Mouse (Mus musculus) midbrain, embryonic 11.5 days (tissue): ENCODE data around the gene Olfr1106. TPM values are rescaled to one million over a fixed set of nuclear protein-coding genes. Genes with fewer than 3 reads are reported as not detected.

Source experiments
- ATAC-seq: fragments of 200-750 bp; cut with Nextera tagmentation; 2 replicates; pipeline ENCODE4 v1.8.0; 2017; ENCODE audit warnings: moderate TSS enrichment, moderate library complexity; ENCODE audit not compliant: low FRiP score
- DNase-seq: peaks from one replicate; pipeline ENCODE4 v3.0.0; 2015; ENCODE audit warnings: low spot score; ENCODE audit errors: missing footprints
- H3K27ac ChIP-seq: fragments of 300-500 bp; sonication (generic); 2 replicates; pipeline ENCODE4 v1.5.1; 2014; ENCODE audit warnings: low read depth, low read length
- H3K27me3 ChIP-seq: fragments of 300-500 bp; sonication (generic); 2 replicates; pipeline ENCODE4 v1.6.1; 2014; ENCODE audit warnings: mild to moderate bottlenecking, low read length, moderate library complexity, mixed read lengths; ENCODE audit not compliant: control insufficient read depth, insufficient read depth
- H3K36me3 ChIP-seq: fragments of 300-500 bp; sonication (generic); 2 replicates; pipeline ENCODE4 v1.6.1; 2014; ENCODE audit warnings: mild to moderate bottlenecking, low read length, moderate library complexity, mixed read lengths; ENCODE audit not compliant: control insufficient read depth, insufficient read depth
- H3K4me1 ChIP-seq: fragments of 300-500 bp; sonication (generic); 2 replicates; pipeline ENCODE4 v1.6.1; 2014; ENCODE audit warnings: low read length; ENCODE audit not compliant: control insufficient read depth, insufficient read depth
- H3K4me2 ChIP-seq: fragments of 300-500 bp; sonication (generic); 2 replicates; pipeline ENCODE4 v1.6.1; 2014; ENCODE audit warnings: mild to moderate bottlenecking, moderate library complexity
- H3K4me3 ChIP-seq: fragments of 300-500 bp; sonication (generic); 2 replicates; pipeline ENCODE4 v1.5.1; 2014; ENCODE audit warnings: low read depth, low read length
- H3K9ac ChIP-seq: fragments of 300-500 bp; sonication (generic); 2 replicates; pipeline ENCODE4 v1.6.1; 2014; ENCODE audit warnings: low read length
- H3K9me3 ChIP-seq: fragments of 300-500 bp; sonication (generic); 2 replicates; pipeline ENCODE4 v1.6.1; 2016; ENCODE audit warnings: low read length; ENCODE audit not compliant: control insufficient read depth
- WGBS: fragments of 180-500 bp; shearing (Covaris S2); extraction: QIAGEN DNeasy Blood & Tissue Kit; methylation state at CpG from one replicate; pipeline ENCODE4 v1.1.7; 2014; 5-methylcytosine and 5-hydroxymethylcytosine counted together
- polyA plus RNA-seq: library from polyadenylated mRNA; unstranded; fragments of >200 nt; fragmentation: Nextera tagmentation; extraction: Ambion mirVana; gene quantifications from 2 replicates; pipeline ENCODE4 v1.2.1, GENCODE M21; 2014

Gene Olfr1106
- polyA plus RNA-seq, result not detected in 2 replicates

- WGBS, result 72% methylated on average over 1 of the region's 1 CpGs
Measured at GRCm38 (mm10) chr2:87052173-87052572, at the start of gene Olfr1106. Olfr1106 (minus strand) TSS chr2:87052273.

DNA sequence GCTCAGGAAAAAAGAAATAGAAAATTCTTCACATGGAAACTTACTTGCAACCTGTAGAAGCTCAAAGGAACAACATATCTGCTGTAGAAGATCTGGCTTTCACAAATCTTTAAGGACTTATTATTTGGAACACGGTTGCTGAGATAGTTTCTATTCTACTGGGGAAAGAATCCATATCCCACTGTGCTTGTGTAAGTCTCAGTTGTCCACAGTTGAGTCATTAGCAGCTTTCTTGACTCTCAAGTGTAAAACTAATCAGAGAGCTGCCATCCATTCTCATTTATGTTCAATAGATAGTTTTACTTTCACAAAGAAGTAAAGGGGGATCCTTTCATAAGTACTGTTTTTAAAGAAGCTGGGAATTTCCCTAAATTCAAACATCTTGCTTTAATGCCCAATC, 43.8 kb upstream of the Olfr1106 start, which contains the start of gene Olfr1109:
TSS of gene Olfr1109 (minus strand) at position 101 of the 400 bp plus-strand sequence.
- Histone ChIP-seq H3K4me2 (no peak within 1 kb of the TSS), H3K27ac (no peak within 1 kb of the TSS), H3K4me1 (no peaks in the 10 kb centered on the region), H3K9ac (no peak within 1 kb of the TSS), H3K27me3 (no peaks in the 10 kb centered on the region), H3K9me3 (no peaks in the 10 kb centered on the region), H3K36me3 (no peaks in the 10 kb centered on the region), H3K4me3 (no peak within 1 kb of the TSS)
- no peak for ATAC-seq
- 71% methylated on average over 1 of the region's 1 CpGs for WGBS
- DNase-seq, result no peak

More at GRCm38 (mm10) chr2:87052173-87052572, at the start of gene Olfr1106:
- Histone ChIP-seq H3K4me1 (no peaks in the 10 kb centered on the region), H3K27me3 (no peaks in the 10 kb centered on the region), H3K4me3 (no peak within 1 kb of the TSS), H3K4me2 (no peak within 1 kb of the TSS), H3K9me3 (no peaks in the 10 kb centered on the region), H3K9ac (no peak within 1 kb of the TSS), H3K27ac (no peak within 1 kb of the TSS), H3K36me3 (no peaks in the 10 kb centered on the region)
- DNase-seq, result no peak
- ATAC-seq, result no peak

DNA sequence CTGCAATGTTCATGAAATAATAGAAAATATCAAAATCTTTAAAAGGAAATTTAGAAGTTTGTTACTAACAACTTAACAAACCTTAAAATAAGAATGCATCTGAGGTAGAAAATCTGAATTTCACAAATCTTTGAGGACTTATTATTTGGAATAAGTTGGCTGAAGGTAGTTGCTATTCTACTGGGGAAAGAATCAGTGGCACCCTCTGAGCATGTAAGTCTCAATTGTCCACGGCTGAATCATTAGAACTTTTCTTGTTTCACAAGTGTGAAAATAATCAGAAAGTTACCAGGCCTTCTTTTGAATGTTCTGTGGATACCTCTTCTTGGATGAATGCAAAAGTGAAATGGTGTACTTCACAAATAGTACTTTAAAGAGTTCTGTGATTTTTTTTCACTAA, 23.6 kb upstream of the Olfr1106 start, which contains the start of gene Olfr1107:
TSS of gene Olfr1107 (minus strand) at position 101 of the 400 bp plus-strand sequence.
- no peak for ATAC-seq
- WGBS, result 78% methylated on average over 1 of the region's 1 CpGs

GRCm38 (mm10) chr2:87036431-87036830, 15.6 kb downstream of the Olfr1106 start, which contains the start of gene Olfr1105:
Olfr1105 (minus strand) TSS chr2:87036531.
- DNase-seq (no peak), ATAC-seq (no peak)
- H3K9ac ChIP-seq, result no peak within 1 kb of the TSS
- H3K4me1 ChIP-seq, result no peaks in the 10 kb centered on the region
- H3K4me3 ChIP-seq, result no peak within 1 kb of the TSS
- no peak within 1 kb of the TSS for H3K27ac ChIP-seq
- no peaks in the 10 kb centered on the region for H3K9me3 ChIP-seq
- no peaks in the 10 kb centered on the region for H3K36me3 ChIP-seq
- no peaks in the 10 kb centered on the region for H3K27me3 ChIP-seq
- H3K4me2 ChIP-seq, result no peak within 1 kb of the TSS

More for the DNA sequence above, 23.6 kb upstream of the Olfr1106 start, which contains the start of gene Olfr1107:
- Histone ChIP-seq H3K27me3 (no peaks in the 10 kb centered on the region), H3K4me3 (no peak within 1 kb of the TSS), H3K4me1 (no peaks in the 10 kb centered on the region), H3K27ac (no peak within 1 kb of the TSS), H3K36me3 (no peaks in the 10 kb centered on the region), H3K4me2 (no peak within 1 kb of the TSS), H3K9me3 (no peaks in the 10 kb centered on the region), H3K9ac (no peak within 1 kb of the TSS)
- no peak for DNase-seq

GRCm38 (mm10) chr2:87026980-87027379, 25.1 kb downstream of the Olfr1106 start, which contains the start of gene Olfr1104:
Olfr1104 (minus strand) TSS chr2:87027080.
- H3K9me3 ChIP-seq, result no peaks in the 10 kb centered on the region
- WGBS, result 88% methylated on average over 1 of the region's 1 CpGs
- H3K4me3 ChIP-seq, result no peak within 1 kb of the TSS
- H3K27ac ChIP-seq, result no peak within 1 kb of the TSS
- H3K4me2 ChIP-seq, result no peak within 1 kb of the TSS
- ATAC-seq (no peak), DNase-seq (no peak)
- no peak within 1 kb of the TSS for H3K9ac ChIP-seq
- H3K27me3 ChIP-seq, result no peaks in the 10 kb centered on the region
- no peaks in the 10 kb centered on the region for H3K36me3 ChIP-seq
- H3K4me1 ChIP-seq, result no peaks in the 10 kb centered on the region

- Histone ChIP-seq H3K27ac (no peak within 1 kb of the TSS), H3K9ac (no peak within 1 kb of the TSS), H3K4me3 (no peak within 1 kb of the TSS), H3K36me3 (no peaks in the 10 kb centered on the region), H3K9me3 (no peaks in the 10 kb centered on the region), H3K4me1 (no peaks in the 10 kb centered on the region), H3K4me2 (no peak within 1 kb of the TSS), H3K27me3 (no peaks in the 10 kb centered on the region)
- no peak for ATAC-seq
- DNase-seq, result no peak
Measured at GRCm38 (mm10) chr2:86998098-86998497, 54.0 kb downstream of the Olfr1106 start, which contains the start of gene Olfr1102. Olfr1102 (plus strand) TSS chr2:86998398.

Other genes starting within 250 kb of the Olfr1106 start
- not detected in 2 replicates for gene Olfr141, start 242.3 kb downstream of the Olfr1106 start, polyA plus RNA-seq
- gene Olfr1094, start 227.6 kb downstream of the Olfr1106 start, polyA plus RNA-seq, result not detected in 2 replicates
- not detected in 2 replicates for gene Olfr1095, start 200.6 kb downstream of the Olfr1106 start, polyA plus RNA-seq
- gene Gm13723, start 177.5 kb downstream of the Olfr1106 start, polyA plus RNA-seq, result not detected in 2 replicates
- gene Olfr1097, start 160.1 kb downstream of the Olfr1106 start, polyA plus RNA-seq, result not detected in 2 replicates
- not detected in 2 replicates for gene Olfr1098, start 127.7 kb downstream of the Olfr1106 start, polyA plus RNA-seq
- not detected in 2 replicates for gene Olfr1099, start 91.6 kb downstream of the Olfr1106 start, polyA plus RNA-seq
- gene Olfr1100, start 72.3 kb downstream of the Olfr1106 start, polyA plus RNA-seq, result not detected in 2 replicates
- gene Olfr1101, start 61.1 kb downstream of the Olfr1106 start, polyA plus RNA-seq, result not detected in 2 replicates
- not detected in 2 replicates for gene Olfr1102, start 53.9 kb downstream of the Olfr1106 start, polyA plus RNA-seq
- gene Olfr1104, start 25.2 kb downstream of the Olfr1106 start, polyA plus RNA-seq, result not detected in 2 replicates
- gene Olfr1105, start 15.7 kb downstream of the Olfr1106 start, polyA plus RNA-seq, result not detected in 2 replicates
- not detected in 2 replicates for gene Olfr1107, start 23.5 kb upstream of the Olfr1106 start, polyA plus RNA-seq
- gene Olfr1109, start 43.7 kb upstream of the Olfr1106 start, polyA plus RNA-seq, result not detected in 2 replicates
- not detected in 2 replicates for gene Olfr259, start 62.3 kb upstream of the Olfr1106 start, polyA plus RNA-seq
- gene Olfr1110, start 88.0 kb upstream of the Olfr1106 start, polyA plus RNA-seq, result not detected in 2 replicates
- gene Olfr1111, start 100.4 kb upstream of the Olfr1106 start, polyA plus RNA-seq, result not detected in 2 replicates
- gene Olfr1112, start 135.5 kb upstream of the Olfr1106 start, polyA plus RNA-seq, result not detected in 2 replicates
- not detected in 2 replicates for gene Olfr1113, start 156.7 kb upstream of the Olfr1106 start, polyA plus RNA-seq
- not detected in 2 replicates for gene Olfr1115, start 195.7 kb upstream of the Olfr1106 start, polyA plus RNA-seq
- not detected in 2 replicates for gene Olfr1116, start 215.3 kb upstream of the Olfr1106 start, polyA plus RNA-seq